Mouse (Mus musculus) WW6 (cell line): ENCODE data around the gene Mfsd4a.

Experiments
- DNase-seq: peaks from one replicate; pipeline ENCODE4 v3.0.0-alpha.2; 2013; ENCODE audit warnings: low read depth, low spot score

The Mfsd4a gene

DNA sequence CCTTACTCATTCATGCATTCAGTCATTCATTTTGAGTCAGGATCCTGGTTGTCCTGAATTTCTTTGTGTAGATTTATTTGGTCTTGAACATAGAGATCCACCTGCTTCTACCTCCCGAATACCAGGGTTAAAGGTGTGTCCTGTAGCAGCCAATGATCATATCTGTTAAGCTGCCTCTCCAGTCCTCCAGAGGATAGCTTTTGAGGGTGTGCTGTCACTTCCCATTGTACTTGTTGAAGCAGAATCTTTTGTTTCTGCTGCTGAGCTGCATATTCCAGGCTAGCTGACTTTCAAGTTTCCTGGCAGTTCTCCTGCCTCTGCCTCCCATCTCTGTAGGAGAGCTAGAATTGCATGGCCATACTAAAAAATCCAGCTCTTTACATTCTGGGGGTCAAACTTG lies 51.2 kb downstream of the Mfsd4a start:
- DNase-seq: no peak

GRCm38 (mm10) chr1:132014800-132015199 lies 53.1 kb downstream of the Mfsd4a start:
- no peak for DNase-seq

GRCm38 (mm10) chr1:132012861-132013260 lies 55.0 kb downstream of the Mfsd4a start:
- no peak for DNase-seq

DNA sequence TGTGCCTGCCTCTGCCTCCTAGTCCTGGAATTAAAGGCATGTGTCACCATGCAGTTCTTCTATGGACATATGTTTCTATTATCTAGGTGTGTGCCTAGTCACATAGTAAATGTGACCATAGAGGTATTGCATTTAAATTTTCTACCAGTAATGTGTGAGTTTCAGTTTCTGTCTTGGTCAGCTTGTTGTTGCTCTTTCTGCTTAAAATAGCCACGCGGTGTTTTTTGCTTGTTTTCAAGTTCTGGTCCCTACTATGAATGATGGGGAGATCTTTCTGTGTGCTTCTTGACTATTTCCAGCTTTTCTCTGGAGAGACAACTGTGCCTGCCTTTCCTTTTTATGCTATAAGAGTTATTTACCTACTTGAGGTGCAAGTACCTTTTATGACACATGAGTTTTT lies 56.1 kb downstream of the Mfsd4a start:
- DNase-seq: no peak

GRCm38 (mm10) chr1:132010632-132011501 lies 57.0 kb downstream of the Mfsd4a start:
- DNase-seq: no peak

GRCm38 (mm10) chr1:132008881-132009644 lies 58.8 kb downstream of the Mfsd4a start:
- no peak for DNase-seq

- peak; percentile 72 for DNase-seq
Measured at GRCm38 (mm10) chr1:132007828-132008827, 59.7 kb downstream of the Mfsd4a start.

DNA sequence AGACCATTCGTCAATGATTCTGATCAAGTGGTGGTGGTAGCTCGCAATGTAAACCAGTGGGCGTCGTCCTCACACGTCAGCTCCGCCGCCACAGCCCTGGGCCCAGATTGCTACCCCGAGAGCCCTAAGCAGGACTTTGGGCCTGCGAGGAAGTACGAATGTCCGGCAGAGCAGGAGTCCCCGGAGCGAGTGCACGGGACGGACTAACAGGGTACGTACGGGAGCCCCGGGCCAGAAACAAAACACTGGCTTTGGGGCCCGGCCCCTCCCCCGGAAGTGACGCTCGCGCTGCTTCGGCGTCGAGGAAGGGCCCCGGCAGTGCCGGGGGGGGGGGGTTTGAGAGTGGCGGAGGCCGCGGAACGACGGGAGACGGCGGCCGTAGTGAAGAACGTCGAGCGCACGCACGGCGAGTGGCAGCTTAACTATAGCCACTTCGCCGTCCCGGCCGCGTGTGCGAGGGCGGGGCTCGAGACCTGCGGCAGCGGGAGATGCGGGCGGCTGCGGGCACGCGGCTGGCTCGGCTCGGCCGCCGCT lies 60.5 kb downstream of the Mfsd4a start, which contains the start of gene Elk4:
Gene Elk4 (plus strand): TSS at position 326 of the 534 bp plus-strand sequence.
- DNase-seq: peak; percentile 54

- DNase-seq: no peak
Measured at GRCm38 (mm10) chr1:132006721-132007120, 61.1 kb downstream of the Mfsd4a start.

- no peak for DNase-seq
Measured at GRCm38 (mm10) chr1:132006046-132006445, 61.8 kb downstream of the Mfsd4a start.

GRCm38 (mm10) chr1:132005466-132005865 lies 62.4 kb downstream of the Mfsd4a start:
- no peak for DNase-seq

DNA sequence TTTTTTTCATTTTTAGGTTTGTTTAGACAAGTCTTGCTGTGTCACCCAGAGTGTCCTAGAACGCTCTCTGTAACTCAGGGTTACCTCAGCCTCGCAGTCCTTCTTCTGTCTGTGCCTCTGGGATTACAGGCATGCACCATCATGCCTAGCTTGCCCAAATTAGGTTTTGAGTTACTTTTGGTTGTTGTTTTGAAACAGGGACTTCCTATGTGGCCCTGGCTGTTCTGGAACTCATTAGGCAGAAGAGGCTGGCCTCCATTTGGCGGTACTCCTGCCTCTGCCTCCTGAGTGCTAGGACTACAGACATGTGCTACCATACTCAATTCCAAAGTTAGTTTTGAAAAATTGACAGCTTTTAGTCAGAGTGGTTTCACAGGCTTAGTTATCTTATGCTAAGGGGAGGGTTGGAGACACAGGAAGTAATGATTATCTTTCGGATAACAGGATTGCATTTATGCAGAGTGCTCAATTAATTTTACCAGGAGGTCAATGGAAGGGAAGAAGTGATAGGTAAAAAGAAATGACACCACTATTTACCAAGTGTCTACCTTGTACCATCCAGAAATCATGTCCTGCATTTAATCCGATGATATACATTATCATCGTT lies 63.2 kb downstream of the Mfsd4a start:
- no peak for DNase-seq

DNA sequence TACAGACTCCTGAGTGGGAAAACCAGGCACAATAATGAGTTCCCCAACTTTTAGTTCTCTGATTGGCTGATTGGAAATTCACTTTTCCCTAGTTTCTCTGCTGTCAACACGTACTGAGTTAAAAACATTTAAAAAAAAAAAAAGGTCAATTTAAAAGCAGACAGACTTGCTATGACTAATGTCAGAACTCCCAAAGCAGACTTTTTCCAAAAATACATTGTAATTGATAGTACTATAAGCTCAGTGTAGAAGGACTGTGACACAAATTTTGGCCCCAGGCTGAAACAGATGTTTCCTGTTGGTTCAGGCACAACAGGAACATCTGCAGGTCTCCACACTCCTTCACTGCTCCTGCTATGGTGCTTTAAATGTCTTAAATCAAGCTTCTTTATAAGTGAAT lies 64.0 kb downstream of the Mfsd4a start:
- DNase-seq: no peak

DNA sequence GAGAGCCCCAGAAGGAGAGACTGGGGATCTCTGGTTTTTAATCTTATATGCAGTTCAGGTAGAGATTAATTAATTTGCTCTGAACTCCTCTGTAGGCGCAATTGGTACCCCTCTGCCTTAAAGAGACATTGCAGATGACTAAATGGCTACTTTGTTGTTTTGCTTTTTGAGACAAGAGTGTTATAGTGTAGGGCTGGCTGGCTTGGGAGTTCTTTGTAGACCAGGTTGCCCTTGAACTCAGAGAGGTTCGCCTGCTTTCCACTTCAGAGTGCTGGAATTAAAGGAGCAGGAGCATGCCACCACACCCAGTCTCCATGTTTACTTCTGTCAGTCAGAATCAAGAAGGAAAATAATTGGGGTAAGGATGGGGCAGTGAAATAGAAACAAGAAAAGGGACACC lies 64.8 kb downstream of the Mfsd4a start:
- DNase-seq: no peak

DNA sequence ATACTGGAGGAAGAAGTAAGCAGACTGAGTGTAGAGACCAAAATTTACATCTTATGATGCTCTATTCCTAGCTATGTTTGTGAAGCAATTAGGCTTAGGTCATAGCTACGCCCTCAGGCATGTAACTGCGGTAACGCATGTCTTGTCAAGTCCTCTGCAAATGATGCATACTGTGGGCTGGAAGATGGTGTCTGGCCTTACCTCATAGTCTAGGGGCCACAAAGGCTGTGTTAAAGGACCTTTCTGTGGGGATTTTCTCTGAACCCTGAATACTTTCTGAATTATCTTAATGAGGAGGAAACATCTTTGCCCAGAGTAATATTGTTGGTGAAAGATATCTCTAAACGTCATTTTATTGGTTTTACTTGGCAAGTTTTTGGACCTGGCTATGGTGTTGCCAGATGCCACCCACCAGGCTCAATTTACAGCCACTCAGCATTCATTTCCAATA lies 66.0 kb downstream of the Mfsd4a start:
- DNase-seq: no peak

DNA sequence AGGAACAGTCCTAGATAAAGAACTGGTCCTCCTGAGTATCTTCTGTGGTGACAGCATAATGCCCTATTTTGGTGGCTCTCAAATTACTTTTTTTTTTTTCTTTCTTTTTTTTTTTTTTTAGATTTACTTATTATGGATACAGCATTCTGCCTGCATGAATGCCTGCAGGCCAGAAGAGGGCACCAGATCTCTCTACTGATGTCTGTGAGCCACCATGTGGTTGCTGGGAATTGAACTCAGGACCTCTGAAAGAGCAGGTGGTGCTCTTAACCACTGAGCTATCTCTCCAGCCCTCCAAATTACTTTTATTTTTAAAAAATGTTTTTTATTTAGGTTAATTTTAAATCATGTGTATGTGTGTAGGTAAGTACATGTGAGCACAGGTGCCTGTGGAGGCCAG lies 67.4 kb downstream of the Mfsd4a start:
- no peak for DNase-seq

DNA sequence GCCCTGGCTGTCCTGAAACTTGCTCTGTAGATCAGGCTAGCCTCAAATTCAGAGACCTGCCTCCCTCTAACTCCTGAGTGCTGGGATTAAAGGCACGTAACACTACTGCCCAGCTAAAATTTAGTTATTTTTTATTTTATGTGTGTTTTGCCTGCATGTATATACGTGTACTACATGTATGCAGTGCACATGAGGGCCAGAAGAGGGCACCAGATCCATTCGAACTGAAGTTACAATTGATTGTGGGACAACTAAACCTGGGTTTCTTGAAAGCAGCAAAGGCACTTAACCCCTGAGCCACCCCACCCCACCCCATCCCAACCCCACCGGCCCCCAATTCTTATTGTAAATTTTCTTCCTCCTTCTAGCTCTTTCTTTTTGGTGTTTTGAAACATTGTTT lies 72.8 kb downstream of the Mfsd4a start:
- DNase-seq: no peak

DNA sequence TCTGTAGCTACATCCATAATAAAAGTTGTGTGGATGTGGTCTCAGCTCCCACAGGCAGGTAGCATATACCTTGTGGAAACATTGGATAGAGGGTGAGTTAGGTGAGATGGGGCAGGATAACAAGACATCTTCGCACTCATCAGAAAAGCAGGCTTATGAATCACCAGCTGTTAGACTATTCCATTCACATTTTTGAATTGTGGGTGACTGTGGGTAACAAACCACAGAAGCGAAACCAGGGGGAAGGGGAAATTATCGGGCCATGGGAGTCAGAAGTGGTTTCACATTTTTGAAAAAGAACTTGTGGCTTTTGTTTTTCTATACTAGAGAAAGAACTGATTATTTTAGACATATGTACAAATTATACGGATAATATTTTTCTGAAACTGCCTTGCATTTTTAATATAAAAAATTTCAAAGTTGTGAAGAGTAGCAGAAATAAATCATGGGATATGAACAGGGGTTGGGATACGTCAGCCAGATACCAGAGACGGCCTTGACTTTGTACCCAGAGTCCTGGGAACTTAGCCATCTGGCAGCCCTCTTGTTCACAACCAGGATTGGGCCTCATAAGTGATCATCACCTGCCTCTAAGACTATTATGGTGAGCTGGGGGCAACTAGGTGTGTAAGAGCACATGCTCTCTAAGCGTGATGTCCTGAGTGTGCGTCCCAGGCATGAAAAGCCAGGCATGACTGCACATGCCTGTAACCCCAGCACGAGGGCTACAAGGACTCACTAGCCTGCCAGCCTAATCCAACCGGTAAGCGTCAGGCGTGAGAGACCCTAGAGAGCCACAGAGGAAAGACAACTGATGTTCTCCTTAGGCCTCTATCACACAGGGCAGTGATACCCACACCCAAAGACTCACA lies 74.5 kb downstream of the Mfsd4a start:
- DNase-seq: no peak

GRCm38 (mm10) chr1:131992561-131993001 lies 75.3 kb downstream of the Mfsd4a start:
- no peak for DNase-seq
